Mouse (Mus musculus) liver, embryonic 16.5 days (tissue): Measurements from ENCODE around the gene Btbd11. TPM values are rescaled to one million over a fixed set of nuclear protein-coding genes. Genes with fewer than 3 reads are reported as not detected.

Experiments
- ATAC-seq: fragments of 200-750 bp; cut with Nextera tagmentation; 2 replicates; pipeline ENCODE4 v1.8.0; 2017; ENCODE audit warnings: low read depth, mild to moderate bottlenecking, moderate number of reproducible peaks, moderate library complexity
- H3K27ac ChIP-seq: fragments of 300-500 bp; sonication (generic); 2 replicates; pipeline ENCODE4 v1.5.1; 2014; ENCODE audit warnings: mild to moderate bottlenecking, low read length
- H3K27me3 ChIP-seq: fragments of 300-500 bp; sonication (generic); 2 replicates; pipeline ENCODE4 v1.6.1; 2014; ENCODE audit warnings: low read depth, low read length, mixed read lengths; ENCODE audit not compliant: control insufficient read depth, insufficient read depth
- H3K36me3 ChIP-seq: fragments of 300-500 bp; sonication (generic); 2 replicates; pipeline ENCODE4 v1.6.1; 2014; ENCODE audit warnings: mild to moderate bottlenecking; ENCODE audit not compliant: control insufficient read depth, insufficient read depth
- H3K4me1 ChIP-seq: fragments of 300-500 bp; sonication (generic); 2 replicates; pipeline ENCODE4 v1.6.1; 2014; ENCODE audit warnings: low read depth, low read length, mixed read lengths; ENCODE audit not compliant: control insufficient read depth
- H3K4me2 ChIP-seq: fragments of 300-500 bp; sonication (generic); 2 replicates; pipeline ENCODE4 v1.6.1; 2014; ENCODE audit warnings: low read depth, low read length, mixed read lengths
- H3K4me3 ChIP-seq: fragments of 300-500 bp; sonication (generic); 2 replicates; pipeline ENCODE4 v1.5.1; 2014; ENCODE audit warnings: low read depth, mild to moderate bottlenecking, low read length
- H3K9ac ChIP-seq: fragments of 300-500 bp; sonication (generic); 2 replicates; pipeline ENCODE4 v1.6.1; 2014; ENCODE audit warnings: low read depth, low read length
- H3K9me3 ChIP-seq: fragments of 300-500 bp; sonication (generic); replicated peaks from 2 replicates; pipeline ENCODE4 v1.6.1; 2016; ENCODE audit warnings: low read length; ENCODE audit not compliant: control insufficient read depth
- WGBS: fragments of 180-500 bp; shearing (Covaris S2); extraction: QIAGEN DNeasy Blood & Tissue Kit; methylation state at CpG from one replicate; pipeline ENCODE4 v1.1.7; 2014; ENCODE audit not compliant: insufficient replicate concordance; 5-methylcytosine and 5-hydroxymethylcytosine counted together
- polyA plus RNA-seq: library from polyadenylated mRNA; unstranded; fragments of >200 nt; fragmentation: Nextera tagmentation; extraction: Ambion mirVana; gene quantifications from 2 replicates; pipeline ENCODE4 v1.2.1, GENCODE M21; 2015

Btbd11 gene
- polyA plus RNA-seq = 0.22 and 0.31 TPM in 2 replicates

DNA sequence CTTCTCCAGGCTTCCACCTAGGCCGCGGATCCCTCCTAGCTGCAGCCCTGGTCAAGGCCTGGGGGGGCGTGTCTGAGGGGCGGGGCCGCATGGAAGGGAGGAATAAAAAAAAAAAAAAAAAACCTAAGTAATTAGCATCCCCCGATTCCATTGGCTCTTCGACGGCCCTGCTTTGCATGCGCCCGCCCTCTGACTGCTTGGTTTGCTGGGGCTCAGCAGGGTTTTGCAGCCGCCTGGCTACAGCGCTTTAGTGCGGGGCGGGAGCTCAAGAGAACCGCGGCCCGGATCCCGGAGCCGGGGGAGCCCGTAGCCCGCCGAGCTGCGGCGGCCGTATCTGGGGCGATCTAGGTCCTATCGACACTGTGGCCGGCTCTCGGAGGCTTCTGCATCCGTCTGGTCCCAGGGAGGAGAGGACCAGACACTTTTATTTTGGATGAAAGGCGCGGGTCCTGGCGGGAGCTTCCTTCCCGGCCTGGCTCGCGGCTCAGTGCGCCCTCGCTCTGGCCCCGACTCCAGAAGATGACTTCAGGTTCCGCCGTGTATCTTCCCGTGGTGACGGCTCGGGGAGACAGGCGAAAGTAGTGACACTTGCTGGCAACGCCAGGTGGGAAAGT is at the start of gene Btbd11:
Btbd11 (plus strand) TSS at position 210 of the 614 bp plus-strand sequence.
- under 1% methylated on average over 46 of the region's 46 CpGs for WGBS

DNA sequence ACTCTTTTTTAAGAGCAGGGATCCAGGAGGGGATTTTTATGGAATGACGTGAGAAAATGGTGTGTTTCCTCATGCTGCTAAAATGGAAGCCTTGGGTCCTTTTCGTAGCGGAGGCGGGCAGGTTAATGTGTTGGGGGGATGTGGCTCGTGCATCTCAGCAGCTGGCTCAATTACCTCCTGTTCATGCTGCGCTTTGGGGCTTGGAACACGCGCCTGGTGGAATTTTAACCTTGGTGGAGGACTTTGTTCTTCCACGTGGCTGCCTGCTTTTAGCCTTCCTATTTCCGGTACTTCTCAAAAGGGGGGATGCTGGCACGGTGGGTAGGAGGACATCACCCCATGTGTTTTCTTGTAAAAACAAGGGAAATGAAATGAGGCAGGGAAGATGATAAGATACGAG is 47.9 kb upstream of the Btbd11 start:
- H3K27ac ChIP-seq = no peak overlapping the region
- H3K4me1 ChIP-seq = no peaks in the 10 kb centered on the region
- H3K9ac ChIP-seq = no peak overlapping the region
- 63% methylated on average over 12 of the region's 12 CpGs for WGBS
- H3K9me3 ChIP-seq = no peaks in the 10 kb centered on the region; the same call in 1 of the 2 replicates
- no peak for ATAC-seq
- H3K36me3 ChIP-seq = no peaks in the 10 kb centered on the region
- no peak overlapping the region for H3K4me2 ChIP-seq
- no peaks in the 10 kb centered on the region for H3K27me3 ChIP-seq
- no peak overlapping the region for H3K4me3 ChIP-seq

More for the DNA sequence above, at the start of gene Btbd11:
- no peaks in the 10 kb centered on the region for H3K9me3 ChIP-seq
- peak within 1 kb of the TSS; percentile 75 for H3K4me2 ChIP-seq
- no peak within 1 kb of the TSS for H3K27ac ChIP-seq
- peak within 1 kb of the TSS; percentile 44; the same call in 1 of the 2 replicates for H3K9ac ChIP-seq
- ATAC-seq = peak; percentile 91
- peaks cover 32% of the 10 kb centered on the region for H3K27me3 ChIP-seq
- H3K4me3 ChIP-seq = peak within 1 kb of the TSS; percentile 55
- peaks cover 7% of the 10 kb centered on the region; the same call in 1 of the 2 replicates for H3K4me1 ChIP-seq
- no peaks in the 10 kb centered on the region for H3K36me3 ChIP-seq

DNA sequence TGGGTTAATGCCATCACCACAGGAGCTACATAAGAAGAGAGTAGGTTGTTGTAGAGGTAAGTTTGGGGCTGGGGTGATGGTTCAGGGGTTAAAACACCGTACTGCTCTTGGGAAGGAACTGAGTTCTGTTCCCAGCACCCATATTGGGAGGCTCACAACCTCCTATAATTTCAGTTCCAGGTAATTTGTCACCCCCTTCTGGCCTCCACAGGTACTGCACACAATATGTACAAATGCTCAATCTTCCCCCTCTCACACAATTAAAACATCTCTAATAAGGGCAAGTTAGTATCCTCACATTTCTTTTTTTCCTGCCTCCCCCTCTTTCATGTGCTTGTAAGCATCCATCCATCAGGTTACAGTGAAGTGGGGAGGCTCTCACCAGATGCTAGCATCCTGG is 44.7 kb upstream of the Btbd11 start:
- Histone ChIP-seq H3K4me2 (no peak overlapping the region), H3K27me3 (no peaks in the 10 kb centered on the region), H3K36me3 (no peaks in the 10 kb centered on the region), H3K9ac (no peak overlapping the region), H3K9me3 (no peaks in the 10 kb centered on the region; the same call in 1 of the 2 replicates), H3K27ac (no peak overlapping the region), H3K4me3 (no peak overlapping the region), H3K4me1 (no peaks in the 10 kb centered on the region)
- WGBS = 68% methylated on average over 1 of the region's 1 CpGs
- ATAC-seq = no peak

DNA sequence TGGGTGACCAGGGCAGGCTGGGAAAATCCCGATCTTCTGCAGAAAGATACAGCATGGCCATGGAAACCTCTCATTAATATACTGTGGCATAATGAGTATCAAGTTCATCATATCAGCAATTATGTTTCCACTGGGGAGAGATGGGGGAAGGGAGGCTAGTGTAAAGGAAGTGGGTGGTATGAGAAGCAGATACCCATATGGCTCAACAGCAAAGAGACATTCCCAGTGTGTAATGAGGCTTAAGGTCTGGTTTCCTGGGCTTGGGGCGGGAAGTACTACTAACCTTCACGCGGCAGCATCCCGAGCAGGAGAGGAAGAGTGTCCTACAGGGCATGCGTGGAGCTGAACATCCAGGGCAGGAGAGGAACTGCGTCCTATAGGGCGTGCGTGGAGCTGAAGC is 39.4 kb upstream of the Btbd11 start:
- 71% methylated on average over 9 of the region's 9 CpGs for WGBS
- Histone ChIP-seq H3K36me3 (no peaks in the 10 kb centered on the region), H3K4me2 (no peak overlapping the region), H3K27me3 (no peaks in the 10 kb centered on the region), H3K27ac (no peak overlapping the region), H3K4me3 (no peak overlapping the region), H3K9ac (no peak overlapping the region), H3K4me1 (no peaks in the 10 kb centered on the region), H3K9me3 (no peaks in the 10 kb centered on the region)
- ATAC-seq = no peak

DNA sequence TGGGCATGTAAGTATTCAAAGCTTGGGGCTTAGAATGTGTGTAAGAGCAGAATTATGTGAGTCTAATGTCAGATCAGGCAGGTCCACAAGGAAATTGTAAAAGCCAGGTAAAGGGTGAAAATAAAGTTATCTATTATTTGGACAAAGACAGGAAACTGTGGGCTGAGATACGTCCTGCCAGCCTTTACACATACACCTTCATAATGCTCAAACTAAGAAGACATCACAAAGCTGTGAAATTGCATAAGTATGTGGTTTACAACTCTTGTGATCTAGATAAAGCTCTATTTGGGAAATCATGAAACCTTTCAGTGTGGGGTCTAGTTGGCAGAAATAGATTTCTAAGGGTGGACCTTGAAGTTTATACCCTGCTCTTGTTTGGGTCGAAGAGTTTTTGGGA is 34.1 kb upstream of the Btbd11 start:
- Histone ChIP-seq H3K27me3 (no peaks in the 10 kb centered on the region), H3K4me1 (no peaks in the 10 kb centered on the region), H3K4me3 (no peak overlapping the region), H3K9ac (no peak overlapping the region), H3K4me2 (no peak overlapping the region), H3K27ac (no peak overlapping the region), H3K9me3 (no peaks in the 10 kb centered on the region), H3K36me3 (no peaks in the 10 kb centered on the region)
- 32% methylated on average over 2 of the region's 2 CpGs for WGBS
- no peak for ATAC-seq

DNA sequence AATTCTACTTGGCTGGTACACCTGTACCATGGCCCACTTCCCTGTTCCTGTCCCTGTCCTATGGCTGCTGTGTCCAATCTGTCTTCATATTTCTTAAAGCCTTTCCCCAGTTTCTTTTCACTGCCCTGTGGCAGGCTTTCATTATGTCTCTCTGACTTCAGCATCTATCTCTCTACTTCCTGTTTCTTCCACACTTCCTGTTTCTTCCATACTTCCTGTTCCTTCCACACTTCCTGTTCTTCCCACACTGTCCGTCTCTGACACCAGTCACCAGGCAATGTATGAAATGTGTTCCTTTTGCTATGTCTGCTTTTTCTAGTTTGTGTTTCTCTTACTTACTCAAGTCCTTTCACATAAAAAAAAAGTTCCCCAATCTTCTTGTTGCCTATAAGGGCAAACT is 32.3 kb upstream of the Btbd11 start:
- Histone ChIP-seq H3K4me3 (no peak overlapping the region), H3K9ac (no peak overlapping the region), H3K9me3 (no peaks in the 10 kb centered on the region), H3K4me1 (no peaks in the 10 kb centered on the region), H3K4me2 (no peak overlapping the region), H3K36me3 (no peaks in the 10 kb centered on the region), H3K27ac (no peak overlapping the region), H3K27me3 (no peaks in the 10 kb centered on the region)
- no peak for ATAC-seq
- WGBS = 22% methylated on average over 1 of the region's 1 CpGs

DNA sequence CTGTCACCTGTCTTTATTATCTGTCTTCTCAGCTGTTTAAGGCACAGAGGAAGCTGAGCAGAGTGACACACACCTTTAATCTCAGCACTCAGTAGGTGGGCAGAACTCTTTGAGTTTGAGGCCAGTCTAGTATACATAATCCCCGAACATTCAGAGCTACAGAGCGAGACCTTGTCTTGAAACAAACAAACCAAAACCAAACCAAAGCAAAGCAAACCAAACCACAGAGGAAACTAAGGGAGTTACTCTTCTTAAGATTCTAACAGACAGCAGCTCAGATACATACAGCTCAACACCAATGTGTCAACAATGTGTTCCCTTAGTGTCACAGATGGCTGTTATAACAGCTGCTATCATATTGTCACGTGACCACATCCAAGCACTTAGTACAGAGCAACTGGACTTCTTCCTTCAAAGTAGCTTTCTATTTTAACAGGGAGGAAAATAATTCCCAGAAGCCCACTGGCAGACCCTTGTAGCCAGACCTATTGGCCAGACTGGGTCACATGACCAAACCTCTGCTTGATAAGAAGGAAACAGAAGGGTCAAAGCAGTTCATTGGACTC is 27.0 kb upstream of the Btbd11 start:
- WGBS = 62% methylated on average over 3 of the region's 3 CpGs
- Histone ChIP-seq H3K4me3 (no peak overlapping the region), H3K9me3 (no peaks in the 10 kb centered on the region), H3K9ac (no peak overlapping the region), H3K27ac (no peak overlapping the region), H3K36me3 (no peaks in the 10 kb centered on the region), H3K27me3 (no peaks in the 10 kb centered on the region), H3K4me2 (no peak overlapping the region), H3K4me1 (no peaks in the 10 kb centered on the region)
- no peak for ATAC-seq

DNA sequence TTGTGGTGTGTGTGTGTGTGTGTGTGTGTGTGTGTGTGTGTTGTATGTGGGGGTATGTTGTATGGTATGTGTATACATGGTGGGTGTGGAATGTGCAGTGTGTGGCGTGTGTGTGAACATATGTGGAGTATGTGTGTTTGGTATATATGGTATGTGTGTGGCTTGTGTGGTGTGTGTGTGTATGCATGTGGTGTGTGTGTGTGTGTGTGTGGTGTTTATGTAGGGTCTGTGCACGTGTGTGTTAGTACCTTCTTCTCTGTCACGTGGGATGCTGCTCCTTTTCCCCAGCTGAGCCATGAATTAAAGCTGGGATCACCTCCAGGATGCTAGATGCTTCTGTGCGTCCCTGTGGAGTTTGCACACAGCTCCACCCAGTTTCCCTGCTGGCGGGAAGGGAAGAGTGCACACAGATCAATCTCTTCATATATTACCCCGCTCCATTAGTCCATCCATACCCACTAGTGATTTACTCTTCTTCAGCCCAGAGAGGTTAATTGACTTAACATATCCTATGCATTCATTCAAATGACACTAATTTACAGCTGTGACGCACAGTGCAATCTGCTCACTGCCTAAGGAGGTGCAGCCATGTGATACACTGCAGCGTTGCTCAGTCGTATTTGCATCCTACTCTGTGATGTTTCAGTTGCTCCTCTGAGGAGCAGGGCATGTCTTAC is 23.7 kb upstream of the Btbd11 start:
- no peak for ATAC-seq
- no peaks in the 10 kb centered on the region for H3K9me3 ChIP-seq
- H3K9ac ChIP-seq = no peak overlapping the region
- no peak overlapping the region for H3K4me3 ChIP-seq
- H3K4me1 ChIP-seq = no peaks in the 10 kb centered on the region
- no peak overlapping the region for H3K4me2 ChIP-seq
- H3K27ac ChIP-seq = no peak overlapping the region
- WGBS = 54% methylated on average over 9 of the region's 9 CpGs
- no peaks in the 10 kb centered on the region for H3K36me3 ChIP-seq
- H3K27me3 ChIP-seq = no peaks in the 10 kb centered on the region

DNA sequence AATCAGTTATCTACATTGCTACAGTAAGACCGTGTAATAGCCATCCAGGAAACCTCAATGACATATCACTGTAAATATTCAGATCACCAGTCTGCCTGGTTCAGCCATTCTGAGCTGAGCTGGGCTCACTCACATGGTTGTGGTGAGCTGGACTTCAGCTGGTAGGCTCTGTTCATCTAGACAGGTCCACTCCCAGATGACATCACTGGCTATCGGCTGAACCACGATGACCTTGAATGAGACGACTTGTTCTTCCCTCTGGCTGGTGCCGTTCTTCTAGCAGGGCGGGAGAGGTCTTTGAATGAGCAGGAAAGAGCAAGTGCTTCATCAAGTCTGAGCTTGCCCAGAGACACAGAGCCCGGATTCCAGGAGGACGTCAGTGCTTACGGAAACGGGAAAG is 19.7 kb upstream of the Btbd11 start:
- H3K4me1 ChIP-seq = no peaks in the 10 kb centered on the region
- no peak overlapping the region for H3K4me2 ChIP-seq
- no peak overlapping the region for H3K9ac ChIP-seq
- H3K36me3 ChIP-seq = no peaks in the 10 kb centered on the region
- no peaks in the 10 kb centered on the region for H3K9me3 ChIP-seq
- H3K27me3 ChIP-seq = no peaks in the 10 kb centered on the region
- H3K27ac ChIP-seq = no peak overlapping the region
- H3K4me3 ChIP-seq = no peak overlapping the region
- WGBS = 66% methylated on average over 10 of the region's 10 CpGs
- ATAC-seq = no peak
